Mouse (Mus musculus) G1E (cell line): ENCODE results near the gene Cav1. TPM values are rescaled to one million over a fixed set of nuclear protein-coding genes. Genes with fewer than 3 reads are reported as not detected.

Experiments used
- ATAC-seq: 2 replicates; pipeline ENCODE4 v1.8.0; 2016; ENCODE audit warnings: mild to moderate bottlenecking; ENCODE audit not compliant: insufficient number of reproducible peaks, poor library complexity, low FRiP score, severe bottlenecking; ENCODE audit errors: extremely low read depth
- DNase-seq: peaks from one replicate; pipeline ENCODE4 v3.0.0; 2012; ENCODE audit warnings: low spot score
- H3K27me3 ChIP-seq: 2 replicates; pipeline ENCODE4 v1.6.1; 2012; ENCODE audit warnings: mild to moderate bottlenecking, low read length, inconsistent platforms; ENCODE audit not compliant: insufficient read depth
- H3K36me3 ChIP-seq: replicated peaks from 2 replicates; pipeline ENCODE3; 2012; ENCODE audit warnings: mild to moderate bottlenecking, inconsistent platforms
- H3K4me1 ChIP-seq: 2 replicates; pipeline ENCODE4 v1.6.1; 2012; ENCODE audit warnings: low read depth, low read length, inconsistent platforms, mixed read lengths; ENCODE audit not compliant: insufficient read depth
- H3K4me3 ChIP-seq: 2 replicates; pipeline ENCODE4 v1.5.1; 2012; ENCODE audit warnings: low read depth, mild to moderate bottlenecking, inconsistent platforms, low read length, moderate library complexity, mixed read lengths
- H3K9me3 ChIP-seq: replicated peaks from 2 replicates; pipeline ENCODE4 v1.6.1; 2012; ENCODE audit warnings: inconsistent platforms
- CTCF ChIP-seq: IDR thresholded peaks from 2 replicates; pipeline ENCODE4 v1.5.1; 2012; ENCODE audit warnings: low read depth, low read length, inconsistent platforms, mixed read lengths
- GATA1 ChIP-seq: IDR thresholded peaks from 2 replicates; pipeline ENCODE4 v1.6.1; 2012; ENCODE audit warnings: borderline replicate concordance, low read length, inconsistent platforms, mixed read lengths
- GATA2 ChIP-seq: IDR thresholded peaks from 2 replicates; pipeline ENCODE4 v1.6.1; 2012; ENCODE audit warnings: low read depth, low read length, inconsistent platforms, borderline replicate concordance
- POLR2AphosphoS5 ChIP-seq: IDR thresholded peaks from 2 replicates; pipeline ENCODE4 v1.6.1; 2012; ENCODE audit warnings: low read depth, low read length, inconsistent platforms; ENCODE audit not compliant: insufficient replicate concordance
- TAL1 ChIP-seq: conservative IDR thresholded peaks from 2 replicates; pipeline ENCODE4 v1.6.1; 2012; ENCODE audit warnings: low read depth, low read length, inconsistent platforms, mixed read lengths
- polyA plus RNA-seq: library from polyadenylated mRNA; stranded (reverse); fragments of >175 nt; gene quantifications from 2 replicates; pipeline ENCODE4 v1.2.3, GENCODE M21; 2012
- total RNA-seq, 2 experiments: library from RNA; stranded (forward) in 1 of 2; stranded (reverse) in 1 of 2; fragments of 200-1000 nt in 1 of 2; fragments of >200 nt in 1 of 2; fragmentation: Nextera tagmentation in 1 of 2; gene quantifications; 2 replicates each; pipeline ENCODE4 v1.2.3; 2014 to 2017

Gene Cav1
- total and polyA plus RNA-seq, 3 experiments, result not detected

DNA sequence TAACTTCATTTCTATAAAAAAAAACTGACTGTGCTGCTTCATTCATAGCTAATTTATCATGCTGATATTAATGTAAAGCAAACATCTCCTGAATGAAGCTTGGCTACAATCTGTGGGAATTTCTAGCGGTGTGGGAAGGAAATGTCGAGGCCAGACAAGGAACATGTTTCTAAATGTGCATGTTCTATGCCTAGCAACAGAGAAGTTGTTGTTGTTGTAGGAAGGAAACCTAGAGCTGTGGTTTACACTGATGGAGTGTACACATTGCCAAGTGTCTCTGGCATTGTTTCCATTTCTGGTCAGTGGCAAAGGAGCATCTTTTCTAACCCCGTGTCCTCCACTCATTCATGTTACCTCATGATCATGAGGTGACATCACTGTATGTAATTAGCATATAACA is 23.7 kb downstream of the Cav1 start:
- ATAC-seq (no peak), DNase-seq (no peak)
- H3K4me3 ChIP-seq, result no peak overlapping the region
- H3K27me3 ChIP-seq, result no peaks in the 10 kb centered on the region
- no peaks in the 10 kb centered on the region for H3K9me3 ChIP-seq
- no peak for TF ChIP-seq CTCF
- TF ChIP-seq GATA1, result no peak
- TF ChIP-seq GATA2, result no peak
- TF ChIP-seq POLR2AphosphoS5, result no peak
- TF ChIP-seq TAL1, result no peak
- H3K36me3 ChIP-seq, result no peaks in the 10 kb centered on the region
- no peaks in the 10 kb centered on the region for H3K4me1 ChIP-seq

GRCm38 (mm10) chr6:17337724-17338123 is 31.6 kb downstream of the Cav1 start:
- no peak for TF ChIP-seq GATA1
- no peak for TF ChIP-seq GATA2
- TF ChIP-seq TAL1, result no peak
- no peak for TF ChIP-seq POLR2AphosphoS5
- TF ChIP-seq CTCF, result no peak
- no peak overlapping the region for H3K4me3 ChIP-seq
- no peaks in the 10 kb centered on the region for H3K36me3 ChIP-seq
- ATAC-seq (no peak), DNase-seq (no peak)
- no peaks in the 10 kb centered on the region for H3K9me3 ChIP-seq
- H3K4me1 ChIP-seq, result no peaks in the 10 kb centered on the region
- peaks cover 4% of the 10 kb centered on the region; the same call in 1 of the 2 replicates for H3K27me3 ChIP-seq

GRCm38 (mm10) chr6:17340406-17340805 is 34.3 kb downstream of the Cav1 start:
- DNase-seq, result no peak
- Histone ChIP-seq H3K36me3 (no peaks in the 10 kb centered on the region), H3K27me3 (peaks cover 4% of the 10 kb centered on the region; the same call in 1 of the 2 replicates), H3K9me3 (no peaks in the 10 kb centered on the region), H3K4me1 (no peaks in the 10 kb centered on the region), H3K4me3 (no peak overlapping the region)
- no peak for TF ChIP-seq GATA2
- TF ChIP-seq POLR2AphosphoS5, result no peak
- TF ChIP-seq GATA1, result no peak
- TF ChIP-seq CTCF, result no peak
- TF ChIP-seq TAL1, result no peak
- ATAC-seq, result no peak

DNA sequence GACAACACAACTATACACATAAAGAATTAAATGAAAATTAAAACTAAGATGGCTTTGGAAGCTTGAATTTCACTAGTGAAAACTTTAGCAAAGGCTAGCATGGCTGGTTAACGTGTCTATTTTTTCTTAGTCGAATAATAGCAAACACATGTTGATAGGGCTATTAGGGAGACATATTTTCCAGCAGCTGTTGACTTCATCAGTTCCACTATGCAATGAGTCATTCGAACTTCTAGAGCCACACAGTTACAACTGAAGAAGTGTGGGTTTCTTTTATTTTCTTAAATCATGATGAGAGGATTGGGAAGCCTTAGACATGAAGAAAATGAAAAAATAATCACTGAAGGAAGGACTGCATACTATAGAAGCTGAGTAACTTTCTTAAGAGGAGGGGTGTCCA is 41.9 kb downstream of the Cav1 start:
- ATAC-seq (no peak), DNase-seq (no peak)
- no peak for TF ChIP-seq POLR2AphosphoS5
- no peak for TF ChIP-seq CTCF
- no peak for TF ChIP-seq TAL1
- TF ChIP-seq GATA2, result no peak
- TF ChIP-seq GATA1, result no peak
- H3K4me3 ChIP-seq, result no peak overlapping the region
- H3K9me3 ChIP-seq, result no peaks in the 10 kb centered on the region
- H3K4me1 ChIP-seq, result no peaks in the 10 kb centered on the region
- no peaks in the 10 kb centered on the region for H3K36me3 ChIP-seq
- no peaks in the 10 kb centered on the region for H3K27me3 ChIP-seq

GRCm38 (mm10) chr6:17350803-17351202 is 44.7 kb downstream of the Cav1 start:
- ATAC-seq (no peak), DNase-seq (no peak)
- no peaks in the 10 kb centered on the region for H3K4me1 ChIP-seq
- H3K9me3 ChIP-seq, result no peaks in the 10 kb centered on the region
- H3K36me3 ChIP-seq, result no peaks in the 10 kb centered on the region
- H3K4me3 ChIP-seq, result no peak overlapping the region
- H3K27me3 ChIP-seq, result no peaks in the 10 kb centered on the region
- TF ChIP-seq GATA1 (no peak), GATA2 (no peak), POLR2AphosphoS5 (no peak)

DNA sequence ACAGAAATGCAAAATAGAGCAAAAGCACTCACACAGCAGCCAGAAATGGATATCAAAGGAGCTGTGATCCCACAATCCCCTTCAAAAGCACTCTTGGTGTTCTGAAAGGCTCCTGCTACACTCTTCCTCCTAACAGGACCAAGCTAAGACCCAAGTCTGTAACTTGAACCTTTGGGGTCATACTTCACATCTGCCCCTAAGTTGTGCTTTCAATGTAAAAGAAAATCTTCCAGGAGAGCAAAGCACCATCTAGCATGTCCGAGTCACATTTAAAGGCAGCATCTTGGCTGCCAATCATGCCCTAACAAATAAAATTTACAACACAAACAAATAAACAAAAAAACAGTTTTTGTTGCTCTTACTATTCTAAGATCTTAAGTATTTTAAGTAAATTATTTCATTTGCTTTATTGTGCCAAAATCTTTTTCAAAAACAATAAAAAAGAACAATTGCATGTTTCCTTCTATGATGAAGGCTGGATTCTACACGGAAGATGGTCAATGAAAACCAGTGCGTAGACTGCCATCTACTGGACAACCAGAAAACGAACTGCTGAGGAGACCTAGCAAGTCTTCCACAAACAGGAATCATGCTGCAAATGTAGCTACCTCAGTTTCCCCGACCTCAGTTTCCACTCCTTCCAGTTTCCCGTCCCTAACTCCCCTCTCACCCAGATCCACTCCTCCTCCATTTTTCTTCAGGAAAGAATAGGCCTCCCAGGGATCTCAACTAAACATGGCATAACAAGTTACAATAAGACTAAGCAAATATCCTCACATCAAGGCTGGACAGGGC is 53.0 kb downstream of the Cav1 start:
- ATAC-seq, result no peak
- no peak for TF ChIP-seq POLR2AphosphoS5
- TF ChIP-seq CTCF, result 0 out of 2 replicates have a peak, but pooled peaks have one; percentile 27
- H3K4me3 ChIP-seq, result no peak overlapping the region
- no peaks in the 10 kb centered on the region for H3K36me3 ChIP-seq
- H3K4me1 ChIP-seq, result no peaks in the 10 kb centered on the region
- DNase-seq, result peak; percentile 3
- H3K27me3 ChIP-seq, result no peaks in the 10 kb centered on the region
- H3K9me3 ChIP-seq, result no peaks in the 10 kb centered on the region

DNA sequence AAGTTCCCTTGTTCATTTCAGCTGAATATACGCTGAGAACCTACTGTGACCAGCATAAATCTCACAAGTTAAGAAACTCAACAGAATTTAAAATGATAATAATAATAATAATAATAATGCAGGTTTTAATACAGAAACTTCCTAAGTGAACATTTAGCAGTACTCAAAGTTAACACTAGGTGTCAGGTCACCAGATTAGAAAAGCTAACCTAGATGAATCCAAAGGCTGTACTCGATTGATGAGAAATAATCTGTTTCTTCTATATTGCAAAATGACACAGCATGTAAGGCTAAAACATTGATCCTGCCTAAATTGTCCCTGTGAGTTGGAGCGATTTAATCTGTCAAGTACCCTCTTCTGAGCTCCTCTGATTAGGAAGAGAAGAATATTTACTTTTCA is 56.6 kb downstream of the Cav1 start:
- no peak for DNase-seq
- H3K4me1 ChIP-seq, result no peaks in the 10 kb centered on the region
- H3K9me3 ChIP-seq, result no peaks in the 10 kb centered on the region
- no peak for TF ChIP-seq CTCF
- no peak for TF ChIP-seq POLR2AphosphoS5
- TF ChIP-seq TAL1, result no peak
- no peak for TF ChIP-seq GATA1
- TF ChIP-seq GATA2, result no peak
- H3K4me3 ChIP-seq, result no peak overlapping the region
- no peak for ATAC-seq
- H3K27me3 ChIP-seq, result no peaks in the 10 kb centered on the region
- no peaks in the 10 kb centered on the region for H3K36me3 ChIP-seq
